Mouse (Mus musculus) kidney, adult 2 months (tissue): ENCODE results near the gene Gm20449.

Source experiments
- CTCF ChIP-seq: fragments of 200-500 bp; conservative IDR thresholded peaks from 2 replicates; pipeline ENCODE4 v1.5.1; 2011; ENCODE audit warnings: low read depth, mild to moderate bottlenecking, control low read depth, low read length, moderate library complexity, mixed read lengths; ENCODE audit not compliant: insufficient read depth, insufficient read length
- POLR2A ChIP-seq: fragments of 200-500 bp; IDR thresholded peaks from one replicate; pipeline ENCODE4 v1.6.1; 2011; ENCODE audit warnings: low read depth, low read length, control low read depth

DNA sequence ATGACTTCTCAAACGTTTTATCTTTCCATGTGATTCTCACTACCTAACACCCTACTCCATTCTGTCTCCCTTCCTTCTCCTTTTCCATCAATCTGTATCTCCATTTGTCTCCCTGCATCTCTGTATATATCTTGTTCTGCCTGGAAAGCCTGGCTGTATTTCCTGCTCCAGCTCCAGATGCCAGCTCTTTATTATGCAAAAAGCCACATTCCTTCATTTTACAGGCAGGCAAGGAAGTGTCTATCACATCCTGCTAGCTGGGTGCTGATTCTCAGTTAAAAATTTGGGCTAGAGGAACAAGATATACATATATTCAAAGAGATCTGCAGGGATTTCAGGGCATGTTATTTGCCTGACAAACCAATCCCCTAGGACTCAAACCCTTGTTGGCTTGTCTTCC, 13.0 kb upstream of the Gm20449 start:
- no peak for TF ChIP-seq CTCF
- no peak for TF ChIP-seq POLR2A
